Mouse (Mus musculus): ENCODE data around the gene Pde3a. TPM values are rescaled to one million over a fixed set of nuclear protein-coding genes. Genes with fewer than 3 reads are reported as not detected.
A peak's percentile ranks its signal among the peaks of the same experiment; 100 is the strongest.

The Pde3a gene
- total RNA-seq, 4 experiments from 2014 or later, result 63.1 to 76.8 (median 70.8) TPM

DNA sequence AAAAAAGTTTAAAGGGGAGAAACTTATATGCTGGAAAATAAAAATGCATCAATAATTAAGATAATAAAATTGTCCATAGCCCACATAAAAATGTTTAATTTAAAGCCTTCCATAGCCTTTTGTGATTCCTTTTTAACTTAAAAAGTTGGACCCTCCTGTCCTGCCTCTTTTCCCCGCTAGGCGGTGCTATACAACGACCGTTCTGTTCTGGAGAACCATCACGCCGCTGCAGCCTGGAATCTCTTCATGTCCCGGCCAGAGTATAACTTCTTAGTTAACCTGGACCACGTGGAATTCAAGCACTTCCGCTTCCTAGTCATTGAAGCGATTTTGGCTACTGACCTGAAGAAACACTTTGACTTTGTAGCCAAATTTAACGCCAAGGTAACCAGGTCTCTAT, 239.6 kb downstream of the Pde3a start:
- peak; percentile 13 for DNase-seq (ENCODE audit: low spot score)

DNA sequence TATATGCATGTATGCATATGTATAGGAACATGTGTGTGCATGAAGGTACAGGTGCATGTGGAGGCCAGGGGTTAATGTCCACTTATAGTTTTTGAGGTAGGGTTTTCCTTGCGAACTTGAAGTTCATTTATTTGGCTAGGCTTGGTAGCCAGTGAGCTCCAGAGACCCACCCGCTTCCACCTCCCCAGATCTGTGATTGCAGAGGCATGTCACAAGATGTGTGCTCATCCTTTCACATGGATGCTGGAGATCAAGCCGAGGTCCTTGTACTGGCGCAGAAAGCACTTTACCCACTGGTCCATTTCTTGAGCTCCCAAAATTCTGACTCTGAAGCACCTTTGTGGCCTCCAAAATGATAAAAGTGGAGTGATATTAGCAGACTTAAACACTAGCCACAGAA, 245.8 kb downstream of the Pde3a start:
- DNase-seq (ENCODE audit: low spot score), result no peak

DNA sequence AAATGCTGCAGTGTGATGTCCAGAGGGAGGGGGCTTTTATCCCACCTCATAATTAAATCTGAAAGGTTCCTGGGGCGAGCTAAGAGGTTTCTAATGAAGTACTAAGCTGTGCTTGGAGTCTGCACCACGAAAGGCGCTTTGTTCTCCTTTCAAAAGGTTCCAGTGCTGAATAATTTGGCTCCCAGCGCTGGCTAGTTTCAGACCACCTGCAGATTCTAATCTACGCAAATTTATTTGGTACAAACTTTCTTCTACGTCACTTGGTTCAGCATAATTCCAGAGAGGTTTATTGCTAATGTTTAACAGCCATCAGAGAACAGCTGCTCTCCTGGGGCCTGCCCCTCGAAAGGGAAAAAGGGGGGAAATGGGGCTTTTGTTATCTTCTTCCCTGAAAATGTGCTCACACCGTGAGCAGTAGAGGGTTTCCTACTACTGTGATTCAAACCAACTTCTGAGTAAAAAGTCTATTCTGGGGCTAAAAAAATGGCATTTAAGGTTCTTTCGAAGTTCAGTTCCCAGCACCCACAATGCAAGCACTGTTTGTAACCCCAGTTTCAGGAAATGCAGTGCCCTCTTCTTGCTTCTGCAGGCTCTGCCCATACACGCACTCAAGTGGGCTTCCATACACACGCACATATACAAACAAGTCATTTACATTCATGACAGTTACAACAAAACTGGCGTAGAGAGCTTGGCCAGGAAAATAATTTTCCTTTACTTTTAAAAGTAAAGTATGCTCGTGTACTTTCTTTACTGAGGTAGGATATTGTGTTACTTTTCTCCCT, 246.8 kb downstream of the Pde3a start:
- DNase-seq (ENCODE audit: low spot score), result no peak

DNA sequence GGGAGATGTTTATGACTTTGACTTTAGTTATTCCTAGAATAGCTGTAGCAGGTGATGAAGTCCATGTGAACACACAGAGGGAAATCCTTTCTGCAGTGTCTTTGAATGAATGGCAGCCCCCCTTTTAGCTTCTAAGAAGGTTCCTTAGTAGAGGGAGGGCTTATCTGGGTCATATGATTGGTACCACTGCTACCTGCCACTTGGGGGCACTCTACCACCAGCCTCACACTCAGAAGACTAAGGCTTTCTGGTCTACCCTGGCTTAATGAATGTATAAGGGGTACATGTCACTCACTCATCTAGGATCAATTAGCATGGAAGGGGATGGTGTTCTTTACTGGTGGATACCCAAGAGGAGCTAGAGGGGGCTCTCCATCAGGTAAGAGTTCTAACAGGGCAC, 250.4 kb downstream of the Pde3a start:
- DNase-seq (ENCODE audit: low spot score), result no peak

DNA sequence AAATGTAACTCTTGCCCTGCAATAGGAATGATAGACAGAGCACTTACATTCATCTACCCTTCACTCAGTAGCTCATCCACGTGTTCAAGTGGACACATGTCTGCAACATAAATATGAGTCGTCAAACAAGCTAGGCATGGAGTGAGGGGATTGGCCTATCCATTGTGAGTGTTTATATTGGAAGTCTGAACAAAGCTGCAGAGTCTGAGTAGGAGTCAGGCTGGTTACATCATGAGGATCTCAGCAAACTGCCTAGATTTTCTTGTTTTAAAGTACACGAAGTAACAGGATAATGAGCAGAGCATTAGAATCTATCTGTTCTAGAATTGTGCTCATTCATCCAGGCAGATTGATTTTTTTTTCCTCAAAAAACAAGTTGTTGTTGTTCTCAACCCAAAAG, 252.1 kb downstream of the Pde3a start:
- no peak for DNase-seq (ENCODE audit: low spot score)

DNA sequence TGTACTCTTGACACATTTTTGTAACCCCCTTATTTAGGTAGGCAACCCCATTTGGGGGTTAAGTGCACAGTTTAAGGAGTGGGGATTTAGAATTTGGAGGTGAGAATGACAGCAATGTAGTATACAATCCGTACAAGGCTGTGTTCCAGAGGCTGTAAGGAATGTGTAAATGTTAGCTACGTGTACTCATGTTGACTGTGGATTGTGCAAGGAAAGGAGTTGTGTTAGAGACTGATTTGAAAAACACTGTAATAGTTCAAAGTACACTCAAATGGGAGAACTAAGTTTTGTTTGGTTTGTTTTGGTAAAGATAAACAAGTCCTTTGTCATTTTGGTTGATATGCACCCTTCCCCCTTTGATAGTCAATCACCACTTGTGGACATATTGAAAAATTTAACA, 273.5 kb downstream of the Pde3a start:
- DNase-seq (ENCODE audit: low spot score), result no peak

DNA sequence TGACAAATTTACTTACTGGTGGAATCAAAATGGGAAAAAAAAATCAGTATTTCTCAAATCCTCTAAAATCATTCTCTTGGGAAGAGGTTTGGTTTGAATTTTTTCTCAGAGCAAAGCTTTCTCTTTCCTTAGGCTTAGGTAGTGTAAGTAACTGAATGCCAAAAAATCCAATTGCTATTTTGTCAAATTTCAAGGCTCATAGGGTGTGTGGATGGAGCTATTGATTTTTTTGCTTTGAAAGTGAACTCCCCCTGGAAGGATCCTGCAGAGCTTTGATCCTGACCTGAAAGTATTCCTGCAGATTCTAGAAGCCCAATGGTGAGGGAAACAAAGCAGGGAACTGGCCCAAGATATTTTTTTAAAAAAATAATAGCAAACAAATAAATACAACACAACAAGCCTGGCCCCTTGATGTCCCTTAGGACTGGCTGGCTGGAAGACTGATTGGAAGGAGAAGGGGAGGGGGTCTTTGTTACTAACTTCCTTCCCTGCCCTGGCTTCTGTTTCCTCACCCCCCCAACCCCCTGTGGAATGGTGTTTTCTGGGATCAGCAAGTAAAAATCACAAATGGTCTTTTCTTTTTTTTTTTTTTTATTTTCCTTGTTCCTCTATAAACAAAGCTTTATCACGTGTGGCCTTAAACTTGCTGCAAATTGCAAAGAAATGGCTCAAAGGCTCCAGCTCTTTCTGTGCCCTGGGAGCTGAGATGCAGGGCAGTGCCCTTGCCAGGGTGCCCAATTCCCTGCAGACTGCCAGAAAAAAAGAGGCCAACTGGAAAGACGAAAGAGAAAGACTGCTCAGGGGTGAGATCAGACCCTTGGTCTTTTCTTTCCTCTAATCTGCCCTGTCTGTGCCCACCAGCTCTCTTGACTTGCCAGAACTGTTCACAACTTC, 274.9 kb downstream of the Pde3a start, which contains the start of gene Slco1c1:
Gene Slco1c1, plus strand, starts transcription at position 622 of the 894 bp plus-strand sequence.
- DNase-seq (ENCODE audit: low spot score), result no peak

DNA sequence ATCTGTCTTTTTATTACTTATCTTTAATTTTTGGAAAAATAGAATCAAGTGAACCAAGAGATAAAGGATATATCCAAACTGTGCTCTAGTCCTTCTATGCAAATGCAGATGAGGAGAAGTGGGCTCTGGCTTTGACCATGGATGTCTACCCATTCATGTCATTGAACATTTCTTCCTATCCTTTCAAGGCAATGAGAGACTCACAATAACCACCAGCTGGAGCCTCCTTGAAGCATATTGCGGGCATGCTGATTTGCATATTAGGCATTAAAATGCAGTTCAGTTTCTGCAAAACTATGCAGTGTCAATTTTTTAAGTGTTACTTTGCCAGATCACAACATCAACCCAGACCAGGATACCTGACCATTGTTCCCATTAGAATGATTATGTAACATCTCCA, 276.7 kb downstream of the Pde3a start:
- no peak for DNase-seq (ENCODE audit: low spot score)

DNA sequence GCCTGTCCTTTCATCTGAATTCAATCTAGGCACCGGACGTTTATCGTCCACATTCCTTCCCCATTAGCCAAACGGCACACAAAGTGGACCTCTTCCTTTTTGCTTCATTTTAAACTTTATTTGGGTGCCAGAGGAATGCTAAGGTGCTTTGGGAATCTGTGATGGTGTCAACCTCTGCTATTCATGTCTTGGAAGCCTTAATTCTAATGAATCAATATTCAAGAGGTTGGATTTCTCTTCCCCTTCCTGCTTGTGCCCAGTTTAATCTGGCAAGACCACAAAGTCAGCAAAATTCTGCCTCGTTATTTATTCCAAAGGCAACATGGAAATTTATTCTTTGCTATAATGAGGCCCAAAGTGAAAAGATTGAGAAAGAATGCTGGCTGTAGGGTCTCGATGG, 281.8 kb downstream of the Pde3a start:
- DNase-seq (ENCODE audit: low spot score), result no peak

DNA sequence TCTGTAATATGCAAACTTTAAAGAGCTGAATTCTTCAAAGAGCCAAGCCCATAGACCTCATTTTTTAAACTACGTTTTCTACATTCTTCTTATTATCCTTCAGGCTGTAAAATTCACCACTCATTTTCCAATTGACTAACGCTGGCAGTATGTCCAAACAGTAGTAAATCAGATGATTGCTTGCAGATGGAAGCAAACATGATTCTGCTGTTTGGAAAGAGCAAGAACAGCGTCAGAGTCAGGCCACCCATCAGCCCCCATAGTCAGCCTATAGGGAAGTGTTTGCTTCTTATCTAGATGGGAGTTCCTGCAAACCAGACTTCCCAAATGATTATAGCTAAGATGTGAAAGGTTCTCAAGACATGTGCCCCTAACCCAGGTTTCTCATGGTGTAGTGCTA, 288.2 kb downstream of the Pde3a start:
- no peak for DNase-seq (ENCODE audit: low spot score)

DNA sequence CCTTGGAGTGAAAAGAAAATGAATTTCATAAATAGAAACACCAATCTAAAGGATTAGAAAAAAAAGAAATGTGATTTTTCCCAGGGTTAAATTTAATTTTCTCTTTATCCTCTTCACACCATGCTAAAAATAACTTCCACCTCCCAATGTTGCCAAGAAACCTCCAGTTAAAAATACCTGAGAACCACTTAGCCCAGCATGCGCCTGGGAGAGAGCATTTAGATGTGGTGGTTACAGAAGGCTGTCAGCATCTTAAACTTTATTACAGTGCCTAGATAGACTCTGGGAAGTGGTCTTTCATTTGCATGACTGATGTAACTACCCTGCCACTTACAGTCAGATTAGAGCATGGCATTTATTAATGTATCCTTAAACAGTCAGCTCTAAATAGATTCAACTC, 292.1 kb downstream of the Pde3a start:
- peak; percentile 19 for DNase-seq (ENCODE audit: low spot score)

DNA sequence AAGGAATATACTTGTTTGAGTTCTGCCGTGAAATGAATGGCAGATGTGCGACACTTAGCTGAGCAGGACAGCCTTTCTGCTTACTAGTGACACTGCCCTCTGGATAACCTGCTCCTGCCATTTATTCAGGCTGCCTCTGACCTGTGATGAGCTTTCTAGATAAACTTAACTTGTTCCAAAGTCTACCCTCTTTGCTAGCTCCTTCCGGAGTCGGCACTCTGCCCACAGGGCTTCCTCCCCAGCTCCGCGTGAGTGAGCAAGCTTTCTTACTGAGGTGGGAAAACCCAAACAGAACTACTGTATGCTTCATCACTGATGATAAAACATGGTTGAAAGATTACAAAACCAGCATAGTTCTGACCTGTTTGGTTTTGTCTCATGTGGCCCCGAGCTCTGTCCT, 294.3 kb downstream of the Pde3a start:
- DNase-seq (ENCODE audit: low spot score), result no peak

All from heart, adult 8-10 months (tissue).